Mouse (Mus musculus) adrenal gland, adult 2 months (tissue): Measurements from ENCODE around the gene Bfsp1. TPM values are rescaled to one million over a fixed set of nuclear protein-coding genes. Genes with fewer than 3 reads are reported as not detected.
A peak's percentile ranks its signal among the peaks of the same experiment; 100 is the strongest.

Experiments used
- DNase-seq: peaks from one replicate; pipeline ENCODE4 v3.0.0; 2021
- long read RNA-seq: library from polyadenylated mRNA; stranded (forward); transcript quantifications from one replicate; pipeline ENCODE4 v2.0.0, GENCODE M21; 2021
- polyA plus RNA-seq: library from polyadenylated mRNA; depleted of rRNA; stranded (reverse); fragments of >200 nt; gene quantifications from 2 replicates; pipeline ENCODE4 v1.2.3, GENCODE M21; 2012; rRNA removed
- total RNA-seq, 2 experiments: library from RNA; stranded (reverse); gene quantifications; 2 replicates each; pipeline ENCODE4 v1.2.3; 2021

Bfsp1 gene
- total RNA-seq (under 1 TPM; 0.37 to 0.79 TPM), polyA plus RNA-seq (0.62 and 0.81 TPM in 2 replicates)
- long read RNA-seq, partial matches to known transcripts: 0 of 3 reads
- long read RNA-seq, other reads (novel, unspliced or antisense): 0 of 3 reads

- DNase-seq: peak; percentile 69
Observed at GRCm38 (mm10) chr2:143862484-143863231, at the start of gene Bfsp1. Gene Bfsp1, minus strand, starts transcription at chr2:143863173.

DNA sequence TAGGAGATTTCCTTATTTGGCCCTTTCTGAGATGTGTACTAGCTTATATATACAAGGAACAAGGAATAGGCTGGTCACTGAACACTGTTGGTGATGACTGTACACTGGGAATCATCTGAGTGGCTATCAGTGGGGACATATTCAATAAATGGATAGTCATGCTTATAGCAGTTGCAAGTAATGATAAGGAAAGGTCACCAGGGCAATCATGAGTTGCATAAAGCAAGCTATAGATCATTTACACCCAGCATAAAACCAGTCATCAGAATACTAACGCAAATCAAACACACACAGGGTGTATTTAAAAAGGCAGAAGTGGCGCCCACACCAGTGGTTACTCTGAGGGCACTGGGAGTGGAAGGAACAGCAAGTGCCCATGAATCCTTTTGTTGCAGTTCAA, 49.2 kb upstream of the Bfsp1 start:
- DNase-seq: no peak

DNA sequence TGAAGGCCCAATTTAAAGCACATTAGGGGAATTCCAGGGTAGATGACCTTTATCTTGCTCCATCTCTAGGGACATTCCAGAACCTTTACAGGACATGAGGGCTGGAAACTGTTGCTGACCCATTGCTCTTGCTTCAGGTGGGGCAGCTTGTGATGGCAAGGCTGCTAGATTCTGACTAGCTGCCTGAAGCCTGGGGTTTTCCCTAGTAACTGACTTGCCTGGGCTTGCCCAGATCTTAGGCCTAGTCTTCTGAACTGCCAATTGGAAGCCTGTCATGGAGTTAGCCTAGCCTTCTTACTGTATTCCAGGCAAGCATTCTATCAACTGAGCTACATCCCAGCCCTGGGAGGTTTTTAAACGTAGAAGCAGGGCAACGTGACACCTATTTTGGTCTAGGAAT, 46.3 kb upstream of the Bfsp1 start:
- DNase-seq: no peak

DNA sequence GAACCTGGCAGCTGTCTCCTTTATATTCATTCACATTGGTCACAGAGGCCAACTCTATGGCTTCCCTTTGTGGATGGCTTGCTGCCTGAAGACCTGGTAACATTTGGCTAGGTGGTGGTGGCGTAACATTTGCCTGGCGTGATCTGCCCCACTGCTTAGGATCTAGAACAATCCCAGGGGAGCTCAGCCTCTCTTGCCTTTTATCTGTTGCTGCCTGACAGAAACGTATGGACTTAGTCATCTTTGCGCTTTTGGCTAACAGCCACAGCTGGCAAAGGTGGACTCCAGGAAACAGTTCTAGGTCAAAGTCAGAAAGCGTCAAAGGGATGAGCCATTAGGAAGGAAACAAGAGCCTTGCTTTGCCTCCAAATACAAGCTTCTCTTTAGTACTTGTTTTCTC, 41.9 kb upstream of the Bfsp1 start:
- DNase-seq: peak; percentile 87

DNA sequence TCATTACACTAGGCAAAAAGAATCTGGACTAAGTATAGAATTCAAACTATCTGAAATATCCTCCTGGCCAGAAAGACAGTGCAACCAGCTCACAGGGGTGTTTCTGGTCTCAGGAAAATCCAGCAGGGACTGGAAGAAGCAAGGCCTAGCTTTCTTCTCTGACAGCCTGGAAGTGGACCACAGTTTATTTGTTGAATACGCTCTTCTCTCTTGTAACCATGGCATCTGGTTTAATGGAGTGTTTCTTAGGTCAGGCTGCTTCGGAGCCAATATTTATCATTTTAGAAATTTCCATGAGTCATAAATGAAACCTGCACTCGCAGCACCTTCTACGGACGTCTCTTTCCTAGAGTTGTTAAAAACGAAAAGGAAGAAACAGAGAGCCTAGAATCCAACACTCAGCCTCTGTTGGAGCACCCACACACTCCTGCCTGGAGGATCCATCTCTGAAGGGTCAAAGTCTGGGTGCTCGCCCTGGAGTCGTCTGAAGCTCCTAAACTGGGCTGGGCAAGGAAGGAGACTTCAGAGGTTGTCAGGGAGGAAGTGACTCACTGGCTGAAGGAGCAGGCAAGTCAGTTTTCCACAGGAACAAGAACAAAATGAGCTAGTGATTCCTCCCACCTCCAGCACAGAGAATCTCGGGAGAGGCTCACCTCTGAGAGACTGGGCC, 40.5 kb upstream of the Bfsp1 start:
- peak; percentile 58 for DNase-seq

DNA sequence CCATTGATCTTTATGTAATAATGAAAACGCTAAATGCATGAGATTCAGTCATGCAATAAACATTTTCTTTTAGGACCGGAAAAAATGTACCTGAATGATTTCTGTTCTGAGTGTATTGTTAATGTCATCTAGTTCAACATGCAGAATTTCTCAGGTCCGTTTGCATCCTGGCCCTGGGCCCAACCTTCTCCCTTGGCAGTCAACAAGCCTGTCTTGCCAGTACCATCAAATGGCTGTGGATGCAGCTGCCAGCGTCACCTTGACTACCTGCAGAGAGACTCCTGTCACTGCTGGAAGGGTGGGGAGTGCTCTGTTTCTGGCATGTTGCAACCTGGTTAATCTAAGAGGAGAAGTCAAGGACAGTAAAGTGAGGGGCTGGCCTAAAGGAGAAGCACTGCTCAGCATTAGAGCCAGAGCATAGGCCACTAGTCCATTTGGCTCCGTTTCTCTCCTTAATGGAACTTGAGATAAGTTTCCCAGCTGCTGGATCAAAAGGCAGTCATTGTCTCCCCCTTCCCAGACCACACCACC, 37.9 kb upstream of the Bfsp1 start:
- DNase-seq: no peak

DNA sequence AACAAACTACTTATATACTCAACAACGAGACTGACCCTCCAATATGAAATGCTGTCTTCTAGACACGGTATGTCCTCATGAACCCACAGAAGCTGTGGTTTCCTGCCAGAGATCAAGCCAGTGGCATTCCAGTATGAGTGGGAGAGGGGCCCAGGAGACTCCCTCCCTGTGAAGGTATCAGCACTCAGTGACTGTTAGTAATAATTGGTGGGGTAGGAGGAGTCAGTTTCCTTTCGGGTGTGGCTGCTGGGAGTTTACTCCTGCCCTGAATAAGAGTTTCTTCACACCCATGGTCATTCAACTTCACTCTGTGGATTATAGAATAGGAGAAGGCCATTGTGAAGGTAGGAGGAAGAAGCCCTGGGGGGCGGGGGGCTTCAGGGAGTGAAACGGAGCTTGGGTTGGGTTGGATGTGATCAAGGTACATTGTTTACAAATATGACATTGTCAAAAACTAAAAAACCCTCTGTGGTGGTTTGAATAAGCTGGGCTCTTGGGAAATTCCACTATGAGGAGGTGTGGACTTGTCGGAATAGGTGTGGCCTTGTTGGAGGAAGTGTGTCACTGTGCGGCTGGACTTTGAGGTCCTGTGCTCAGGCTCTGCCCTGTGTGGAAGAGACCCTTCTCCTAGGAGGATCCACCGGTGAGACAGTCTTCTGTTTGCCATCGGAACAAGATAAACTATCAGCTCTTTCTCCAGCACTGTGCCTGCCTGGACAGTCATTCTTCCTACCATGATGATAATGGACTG, 36.7 kb upstream of the Bfsp1 start:
- DNase-seq: no peak

DNA sequence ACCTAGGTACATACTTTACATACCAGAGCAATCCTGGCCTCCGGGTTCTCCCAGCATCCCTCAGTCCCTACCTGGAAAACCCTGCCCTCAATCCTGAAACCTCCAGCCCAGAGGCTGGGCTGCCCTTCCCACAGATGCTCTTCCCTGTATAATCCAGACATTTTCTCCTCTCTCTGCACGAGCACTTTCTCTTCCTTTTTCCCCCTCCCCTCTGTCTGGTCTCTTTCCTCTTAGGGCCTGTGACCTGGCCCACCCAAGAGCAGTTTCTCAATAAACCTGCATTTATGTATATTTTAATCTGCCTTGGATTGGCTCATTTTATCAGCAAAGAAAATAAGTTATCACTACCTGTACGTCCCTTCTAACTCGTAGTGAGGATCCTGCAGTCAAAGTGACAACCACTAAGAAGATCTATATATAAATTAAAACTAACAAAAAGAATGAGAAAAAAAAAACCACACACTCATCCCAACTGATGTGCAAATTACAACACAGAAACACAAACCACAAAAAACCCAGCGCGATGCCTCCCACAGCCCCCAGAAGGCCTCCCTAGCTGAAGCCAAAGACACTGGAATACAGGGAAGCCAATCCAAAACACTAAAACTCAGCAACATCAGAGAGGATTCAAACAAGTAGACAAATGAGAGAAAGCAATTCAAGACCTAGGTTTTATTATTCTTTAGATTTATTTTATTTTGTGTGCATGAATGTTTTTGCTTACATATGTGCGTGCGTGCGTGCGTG, 28.5 kb upstream of the Bfsp1 start:
- DNase-seq: no peak

DNA sequence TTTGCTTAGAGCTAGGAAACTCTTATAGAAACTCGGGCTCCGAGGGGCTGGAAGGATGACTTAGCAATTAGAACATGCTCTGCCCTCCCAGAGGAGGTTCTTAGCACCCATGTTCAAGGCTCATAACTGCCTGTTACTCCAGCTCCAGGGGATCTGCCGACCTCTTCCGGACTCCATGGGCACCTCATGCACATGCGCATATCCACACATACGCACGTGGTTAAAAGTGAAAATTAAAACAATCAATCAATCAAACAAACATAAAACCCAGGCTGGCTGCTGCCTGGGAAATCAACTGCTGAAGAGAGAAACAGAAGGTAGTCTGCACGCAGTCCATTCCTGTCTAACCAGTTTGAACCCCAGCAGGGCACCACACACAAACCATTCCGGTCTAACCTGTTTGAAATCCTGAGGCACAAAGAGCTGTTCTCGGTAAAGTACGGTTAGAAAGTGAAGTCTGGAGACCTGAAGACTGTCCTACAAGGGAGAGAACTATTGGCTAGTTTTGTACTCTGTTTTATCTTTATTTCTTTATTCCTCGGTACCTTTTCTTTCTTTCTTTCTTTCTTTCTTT, 27.0 kb upstream of the Bfsp1 start:
- DNase-seq: no peak

GRCm38 (mm10) chr2:143889131-143889859, 26.3 kb upstream of the Bfsp1 start:
- DNase-seq: no peak

GRCm38 (mm10) chr2:143882606-143883288, 19.8 kb upstream of the Bfsp1 start:
- no peak for DNase-seq

DNA sequence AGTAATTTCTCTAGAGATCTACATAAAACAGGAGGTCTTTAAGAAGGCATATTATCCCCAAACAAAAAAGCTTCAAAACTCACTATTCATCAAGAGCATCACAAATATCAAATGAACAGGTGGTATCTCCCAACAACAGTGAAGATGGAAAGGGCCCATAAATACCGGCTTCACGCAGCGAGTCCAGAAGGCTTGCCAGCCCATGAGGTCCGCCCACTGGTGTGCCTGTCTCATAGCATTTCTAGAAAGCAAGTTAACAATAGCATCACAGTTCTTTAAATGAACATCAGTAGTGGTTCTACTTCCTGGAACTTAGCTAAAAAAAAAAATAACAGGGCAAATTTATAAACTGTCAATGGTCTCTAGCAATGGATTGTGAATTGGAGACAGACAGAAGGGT, 19.0 kb upstream of the Bfsp1 start:
- DNase-seq: no peak

GRCm38 (mm10) chr2:143879311-143879710, 16.3 kb upstream of the Bfsp1 start:
- DNase-seq: no peak

DNA sequence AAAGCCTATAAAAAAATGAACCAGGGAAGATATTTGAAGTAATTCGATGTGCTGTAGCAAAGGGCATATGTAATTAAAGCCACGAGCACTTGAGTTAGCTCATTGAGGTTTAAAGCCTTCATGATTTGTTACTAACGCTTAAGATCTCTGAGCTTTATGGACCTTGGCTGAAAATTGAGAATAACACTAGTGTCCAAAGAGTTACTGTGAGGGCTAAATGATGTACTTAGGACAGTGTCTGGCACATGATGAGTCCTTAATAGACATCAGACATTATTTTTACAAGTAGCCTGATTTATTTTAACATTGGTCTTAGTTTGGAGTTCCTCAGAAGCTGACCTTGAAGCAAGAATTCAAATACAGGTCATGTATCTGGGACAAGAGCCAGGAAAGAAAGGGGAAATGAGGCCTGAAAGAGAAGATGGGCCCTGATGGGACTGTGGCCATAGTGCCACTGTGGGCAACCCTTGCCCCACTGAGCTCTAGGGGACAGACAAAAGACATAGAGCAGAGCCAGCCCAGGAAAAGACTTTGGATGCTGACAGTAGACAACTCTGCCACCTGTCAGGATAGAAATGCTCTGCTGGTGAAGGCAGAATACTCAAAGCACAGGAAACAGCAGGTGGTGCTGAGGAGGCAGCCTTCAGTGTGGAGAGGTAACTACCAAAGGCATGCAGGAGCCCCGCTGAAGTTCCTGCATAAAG, 14.1 kb upstream of the Bfsp1 start:
- DNase-seq: no peak

- no peak for DNase-seq
Observed at GRCm38 (mm10) chr2:143876026-143876425, 13.1 kb upstream of the Bfsp1 start.

DNA sequence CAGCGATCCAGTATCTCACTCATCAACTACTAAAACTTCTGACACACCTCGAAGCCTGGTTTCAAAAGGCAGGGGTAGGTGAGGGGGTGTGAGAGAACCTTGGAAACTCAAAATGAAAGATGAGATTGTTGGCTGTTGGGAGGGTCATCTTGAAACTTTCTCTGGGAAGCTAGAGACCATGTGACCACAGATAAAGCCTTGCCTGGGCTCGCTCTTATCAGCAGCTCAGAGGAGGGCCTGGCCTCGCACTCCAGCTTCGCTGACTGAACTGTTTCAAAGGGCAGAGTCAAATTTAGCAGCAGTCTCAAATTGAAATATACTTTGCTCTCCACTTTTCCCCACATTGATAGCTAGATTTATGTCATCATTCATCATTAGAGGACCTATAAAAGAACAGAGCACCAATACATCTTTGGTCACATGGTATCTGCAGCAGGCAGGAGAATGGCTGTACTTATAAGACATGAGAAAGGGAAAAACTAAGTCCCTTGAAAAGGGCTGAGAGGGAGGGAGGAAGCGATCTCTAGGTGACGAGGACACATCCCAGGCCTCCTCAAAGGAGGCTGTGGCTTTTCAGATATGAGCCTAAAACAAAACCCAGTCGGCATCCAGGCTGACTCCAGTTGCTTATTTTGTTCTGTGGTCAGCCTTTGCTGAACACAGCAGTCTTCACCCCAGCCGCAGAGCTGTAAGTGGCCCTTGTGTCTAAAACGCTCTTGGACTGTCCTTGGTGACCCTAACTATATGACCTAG, 8.1 kb upstream of the Bfsp1 start:
- peak; percentile 67 for DNase-seq

GRCm38 (mm10) chr2:143867326-143867725, 4.4 kb upstream of the Bfsp1 start:
- peak; percentile 84 for DNase-seq

DNA sequence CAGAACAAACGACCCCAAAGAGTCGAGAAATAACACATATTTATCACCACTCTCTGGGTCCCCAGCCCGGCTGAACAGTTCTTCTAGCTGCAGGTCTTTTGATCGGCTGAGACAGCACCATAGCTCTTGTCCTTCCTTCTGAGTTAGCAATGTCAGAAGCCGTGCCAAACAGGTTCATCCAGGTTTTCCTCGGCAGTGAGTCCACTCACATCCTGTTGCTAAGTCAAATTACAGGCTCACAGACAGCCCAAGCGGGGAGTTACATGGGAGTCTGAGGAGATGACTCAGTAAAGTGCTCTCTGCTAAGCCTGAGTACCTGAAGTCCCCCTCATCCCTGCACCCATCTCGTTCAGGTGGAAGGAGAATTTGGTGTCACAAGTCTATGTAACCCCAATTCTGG, 1.6 kb upstream of the Bfsp1 start:
- no peak for DNase-seq

DNA sequence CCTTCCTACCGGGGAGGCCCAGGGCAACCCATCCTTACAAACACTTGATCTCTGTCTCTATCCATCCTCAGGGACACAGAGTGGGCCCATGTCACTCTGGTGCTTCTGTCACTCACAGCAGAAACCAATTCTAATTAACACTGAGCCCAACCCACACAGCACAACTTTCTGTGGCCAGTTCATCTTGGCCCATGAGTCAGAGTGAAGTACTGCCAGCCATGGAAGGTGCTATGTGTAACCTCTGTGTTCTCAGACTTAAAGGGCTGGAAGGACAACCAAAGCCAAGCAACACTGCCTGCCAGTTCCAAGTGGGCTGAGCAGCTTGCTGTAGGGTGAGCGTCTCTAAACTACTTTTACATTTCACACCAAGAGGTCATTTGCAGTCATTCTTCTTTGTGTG, 3.8 kb downstream of the Bfsp1 start:
- no peak for DNase-seq
